Mouse (Mus musculus) olfactory bulb, adult 2 months (tissue): ENCODE data around the gene Atf7ip2.

Source experiments
- CTCF ChIP-seq: fragments of 200-500 bp; IDR thresholded peaks from 2 replicates; pipeline ENCODE4 v1.5.1; 2012; ENCODE audit warnings: low read depth, mild to moderate bottlenecking, low read length, moderate library complexity; ENCODE audit not compliant: insufficient read depth
- POLR2A ChIP-seq: fragments of 200-500 bp; IDR thresholded peaks from 2 replicates; pipeline ENCODE4 v1.6.1; 2012; ENCODE audit warnings: mild to moderate bottlenecking, low read depth, low read length, moderate library complexity; ENCODE audit not compliant: insufficient read depth

GRCm38 (mm10) chr16:10274465-10274864 is 82.0 kb downstream of the Atf7ip2 start:
- TF ChIP-seq CTCF = no peak
- no peak for TF ChIP-seq POLR2A
